Comparison of ENCODE assay signal across 20 mouse cellular contexts in genomic region chr10:118088499-118088898, GRCm38 (mm10). TPM values are rescaled to one million over a fixed set of nuclear protein-coding genes. Genes with fewer than 3 reads are reported as not detected.
DNase-seq lines count a peak whose midpoint lies in the region; ATAC-seq lines count a peak whose summit lies in the region.
"Had no signal": no experiment of that assay in that cellular context is flagged by ENCODE, and none has a peak within 500 bp of the region (broad histone marks: within the 10 kb centered on the region; RNA-seq: fewer than 3 reads in every experiment).

No protein-coding gene starts in this region.

- H3K9ac ChIP-seq in midbrain, embryonic 12.5 days (replicated peaks), result no peak overlapping the region
- H3K9ac ChIP-seq in hindbrain, embryonic 13.5 days, result no peak overlapping the region
- no peak overlapping the region for H3K9ac ChIP-seq in midbrain, embryonic 14.5 days (replicated peaks; ENCODE audit: low read length)
- H3K9ac ChIP-seq: embryonic facial prominence, embryonic 13.5 days; heart, embryonic 15.5 days; limb, embryonic 15.5 days had no signal

- no peak for DNase-seq in midbrain, embryonic 10.5 days (ENCODE audit: low spot score)
- peak; percentile 42 for DNase-seq in midbrain, embryonic 14.5 days
- no peak for DNase-seq in urinary bladder, adult 18-20 months (ENCODE audit: low spot score in 2 of 2)
- DNase-seq in frontal cortex, postnatal 25 days (ENCODE audit: low spot score in 2 of 2), result no peak
- no peak for DNase-seq in embryo, embryonic 10 days (ENCODE audit: low spot score)
- DNase-seq: adrenal gland, postnatal 14 days; cerebellum, adult 11-12 months; heart, adult 18-20 months; kidney, adult 9 months; kidney, postnatal 36 days; lung, postnatal 10 days; thymus, postnatal 36 days had no signal

- no peaks in the 10 kb centered on the region for H3K27me3 ChIP-seq in midbrain, embryonic 12.5 days
- H3K27me3 ChIP-seq in midbrain, embryonic 10.5 days (ENCODE audit: low read depth, poor library complexity, severe bottlenecking), result no peaks in the 10 kb centered on the region
- no peaks in the 10 kb centered on the region for H3K27me3 ChIP-seq in hindbrain, embryonic 13.5 days
- H3K27me3 ChIP-seq in midbrain, embryonic 14.5 days (ENCODE audit: control insufficient read depth, insufficient read depth, low read length), result no peaks in the 10 kb centered on the region
- H3K27me3 ChIP-seq: embryonic facial prominence, embryonic 13.5 days; heart, embryonic 15.5 days; limb, embryonic 15.5 days; megakaryocyte, embryonic 14.5 days had no signal

- no peaks in the 10 kb centered on the region for H3K9me3 ChIP-seq in midbrain, embryonic 12.5 days
- H3K9me3 ChIP-seq in midbrain, embryonic 10.5 days (replicated peaks), result no peaks in the 10 kb centered on the region
- H3K9me3 ChIP-seq in hindbrain, embryonic 13.5 days, result no peaks in the 10 kb centered on the region
- no peaks in the 10 kb centered on the region for H3K9me3 ChIP-seq in midbrain, embryonic 14.5 days (ENCODE audit: control insufficient read depth, low read length)
- H3K9me3 ChIP-seq: embryonic facial prominence, embryonic 13.5 days; heart, embryonic 15.5 days; limb, embryonic 15.5 days had no signal

- WGBS in midbrain, embryonic 12.5 days, result 20% methylated on average over 2 of the region's 2 CpGs
- 13% methylated on average over 2 of the region's 2 CpGs for WGBS in midbrain, embryonic 10.5 days
- 29% methylated on average over 2 of the region's 2 CpGs for WGBS in hindbrain, embryonic 13.5 days
- 10% methylated on average over 2 of the region's 2 CpGs for WGBS in midbrain, embryonic 14.5 days

- H3K36me3 ChIP-seq in midbrain, embryonic 12.5 days, result no peaks in the 10 kb centered on the region
- no peaks in the 10 kb centered on the region for H3K36me3 ChIP-seq in midbrain, embryonic 10.5 days
- no peaks in the 10 kb centered on the region for H3K36me3 ChIP-seq in hindbrain, embryonic 13.5 days
- H3K36me3 ChIP-seq in midbrain, embryonic 14.5 days (ENCODE audit: control insufficient read depth, insufficient read depth, low read length), result no peaks in the 10 kb centered on the region
- H3K36me3 ChIP-seq: embryonic facial prominence, embryonic 13.5 days; heart, embryonic 15.5 days; limb, embryonic 15.5 days had no signal

- H3K4me2 ChIP-seq in midbrain, embryonic 12.5 days (replicated peaks), result peak overlapping the region; percentile 30
- peak overlapping the region; percentile 42 for H3K4me2 ChIP-seq in hindbrain, embryonic 13.5 days
- peak overlapping the region; percentile 49 for H3K4me2 ChIP-seq in midbrain, embryonic 14.5 days (ENCODE audit: low read length)
- H3K4me2 ChIP-seq: embryonic facial prominence, embryonic 13.5 days; limb, embryonic 15.5 days had no signal

- peaks cover 11% of the 10 kb centered on the region for H3K4me1 ChIP-seq in midbrain, embryonic 12.5 days
- peaks cover 20% of the 10 kb centered on the region for H3K4me1 ChIP-seq in midbrain, embryonic 10.5 days
- H3K4me1 ChIP-seq in hindbrain, embryonic 13.5 days (replicated peaks), result peaks cover 15% of the 10 kb centered on the region
- peaks cover 7% of the 10 kb centered on the region; the same call in 1 of the 2 replicates for H3K4me1 ChIP-seq in midbrain, embryonic 14.5 days (ENCODE audit: control insufficient read depth, insufficient read depth, low read length)

- H3K27ac ChIP-seq in midbrain, embryonic 12.5 days (replicated peaks), result no peak overlapping the region
- H3K27ac ChIP-seq in midbrain, embryonic 10.5 days (replicated peaks), result no peak overlapping the region
- peak overlapping the region; percentile 81 for H3K27ac ChIP-seq in hindbrain, embryonic 13.5 days
- 0 out of 2 replicates have a peak overlapping the region, but pooled peaks have one; percentile 74 for H3K27ac ChIP-seq in midbrain, embryonic 14.5 days (replicated peaks; ENCODE audit: low read depth, low read length)
- H3K27ac ChIP-seq: embryonic facial prominence, embryonic 13.5 days; heart, embryonic 15.5 days; limb, embryonic 15.5 days had no signal

- peak; percentile 44; the same call in 1 of the 2 replicates for ATAC-seq in midbrain, embryonic 12.5 days (ENCODE audit: low FRiP score, low read depth)
- no peak for ATAC-seq in hindbrain, embryonic 13.5 days (ENCODE audit: low FRiP score)
- ATAC-seq in midbrain, embryonic 14.5 days (ENCODE audit: low FRiP score, low TSS enrichment), result no peak
- ATAC-seq: activated CD4-positive, CD25-positive, alpha-beta regulatory T cell, adult 4 months; Patski had no signal

- no peak overlapping the region for H3K4me3 ChIP-seq in midbrain, embryonic 12.5 days
- H3K4me3 ChIP-seq in midbrain, embryonic 10.5 days, result no peak overlapping the region
- H3K4me3 ChIP-seq in hindbrain, embryonic 13.5 days, result no peak overlapping the region
- H3K4me3 ChIP-seq in midbrain, embryonic 14.5 days (replicated peaks; ENCODE audit: low read depth, low read length), result no peak overlapping the region
- H3K4me3 ChIP-seq: embryonic facial prominence, embryonic 13.5 days; heart, embryonic 15.5 days; limb, embryonic 15.5 days; megakaryocyte, embryonic 14.5 days had no signal

RNA-seq across cellular contexts. Expression of gene Mdm1, which starts 53.1 kb away (rescaled TPM):
- 64.9 and 66.8 TPM in 2 replicates for polyA plus RNA-seq in midbrain, embryonic 12.5 days (2016; fragmentation: Nextera tagmentation; extraction: Ambion mirVana)
- polyA plus RNA-seq in midbrain, embryonic 10.5 days (2016; fragmentation: Nextera tagmentation; extraction: Ambion mirVana), result 53.8 and 56.2 TPM in 2 replicates
- 36.6 and 37.1 TPM in 2 replicates for polyA plus RNA-seq in hindbrain, embryonic 13.5 days (2015; fragmentation: Nextera tagmentation; extraction: Ambion mirVana)
- polyA plus RNA-seq in midbrain, embryonic 14.5 days (2014; fragmentation: Nextera tagmentation; extraction: Ambion mirVana), result 29.6 and 32.3 TPM in 2 replicates

Comparison
In these comparisons a context has a peak if more than half of its experiments do, and no peak if none do; other contexts are left out.
1. H3K27ac ChIP-seq: peak in hindbrain, embryonic 13.5 days (single experiment) and midbrain, embryonic 14.5 days (single experiment); none in midbrain, embryonic 12.5 days (single experiment) and midbrain, embryonic 10.5 days (single experiment).
2. Peak in every context shown above with its lines, with median percentiles within 50 percentile points of each other: H3K4me2 ChIP-seq.